Mouse (Mus musculus): ENCODE data around the gene Cluap1.

DNA sequence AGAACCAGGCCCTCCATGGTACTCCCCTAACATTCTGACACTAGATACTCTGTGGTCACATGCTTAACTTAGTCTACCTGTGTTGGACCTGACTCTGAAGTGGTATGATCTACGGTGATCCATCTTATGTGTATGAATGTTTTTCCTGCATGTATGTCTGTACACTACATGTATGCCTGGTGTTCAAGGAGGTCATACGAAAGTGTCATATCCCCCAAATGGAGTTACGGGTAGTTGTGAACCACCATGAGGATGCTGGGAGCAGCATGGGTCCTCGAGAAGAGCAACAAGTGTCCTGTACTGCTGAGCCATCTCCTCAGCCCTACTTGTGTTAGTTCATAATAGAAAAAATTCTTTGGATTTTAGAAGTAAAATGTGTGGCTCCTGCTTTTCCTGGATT lies 32.3 kb upstream of the Cluap1 start:
- no peak for TF ChIP-seq CTCF (IDR thresholded peaks at IDR 0.05; ENCODE audit: low read depth)
- TF ChIP-seq EP300 (IDR thresholded peaks at IDR 0.05; ENCODE audit: low read depth), result no peak

Measured in liver, embryonic 14.5 days (tissue).